Mouse (Mus musculus) heart, adult 2 months (tissue): ENCODE measurements at regions not wholly inside any gene's neighbourhood (a gene's known extent, or its start where the extent isn't known, plus 50 kb on each side); places are given as distances from the start of the nearest gene placed in this dataset.

ENCODE experiments used
- CTCF ChIP-seq: fragments of 200-600 bp; IDR thresholded peaks from 2 replicates; pipeline ENCODE4 v1.8.1; 2022; ENCODE audit warnings: antibody characterized with exemption, mild to moderate bottlenecking, moderate library complexity
- EP300 ChIP-seq: fragments of 200-500 bp; IDR thresholded peaks from 2 replicates; pipeline ENCODE4 v1.6.1; 2011; ENCODE audit warnings: low read depth, low read length, control low read depth; ENCODE audit not compliant: insufficient read depth
- POLR2A ChIP-seq: fragments of 200-500 bp; IDR thresholded peaks from 2 replicates; pipeline ENCODE4 v1.6.1; 2011; ENCODE audit warnings: mild to moderate bottlenecking, low read depth, low read length, control low read depth; ENCODE audit not compliant: insufficient read depth

GRCm38 (mm10) chr14:71531298-71531697 is 931.7 kb upstream of the Fam160b2 start:
- TF ChIP-seq POLR2A = no peak
- TF ChIP-seq CTCF = no peak
- TF ChIP-seq EP300 = no peak
